Mouse (Mus musculus): ENCODE data around the gene Rpl23.

- no peak for TF ChIP-seq CTCF (IDR thresholded peaks at IDR 0.05; ENCODE audit: control insufficient read depth, insufficient read depth, insufficient read length)
- TF ChIP-seq MAX (IDR thresholded peaks at IDR 0.05), result no peak
- TF ChIP-seq MYOD1 (IDR thresholded peaks at IDR 0.05; ENCODE audit: control insufficient read depth, insufficient read length, low read depth), result no peak
- TF ChIP-seq MYOG (IDR thresholded peaks at IDR 0.05; ENCODE audit: control insufficient read depth, extremely low read depth, insufficient read length), result no peak
- no peak for TF ChIP-seq FOSL1 (IDR thresholded peaks at IDR 0.05; ENCODE audit: insufficient read depth, low read length, poor library complexity, severe bottlenecking)
Observed at GRCm38 (mm10) chr11:97745331-97745721, 36.9 kb downstream of the Rpl23 start.

All from C2C12 (cell line).